In the genomic region with DNA sequence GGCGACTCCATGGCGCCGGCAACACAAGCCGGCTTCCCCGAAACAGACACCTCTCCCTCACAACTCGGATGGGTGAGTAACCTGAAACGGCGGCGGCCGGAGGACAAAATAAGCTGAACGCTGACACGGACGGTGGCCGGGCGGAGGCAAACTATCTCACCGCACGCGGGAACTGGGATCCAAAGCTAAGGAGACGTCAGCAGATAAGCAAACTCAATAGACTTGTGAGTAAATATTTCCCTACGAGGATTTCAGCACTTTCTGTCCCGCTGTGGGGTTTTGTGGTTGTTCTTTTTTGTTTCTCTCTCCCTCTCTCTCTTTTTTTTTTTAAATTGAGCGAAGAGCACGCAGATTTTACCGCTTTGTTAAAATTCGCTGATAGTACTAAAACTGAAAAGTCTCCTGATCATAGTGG, we compare ENCODE assay signal across 8 mouse cellular contexts. TPM values are rescaled to one million over a fixed set of nuclear protein-coding genes. Genes with fewer than 3 reads are reported as not detected.
DNase-seq lines count a peak whose midpoint lies in the region; ATAC-seq and TF ChIP-seq lines count a peak whose summit lies in the region.

A gene (minus strand): TSS at position 81 of the 415 bp plus-strand sequence.

- peak within 1 kb of the TSS; percentile 80 for H3K27ac ChIP-seq in heart, embryonic 11.5 days (ENCODE audit: low read depth, low read length)
- peak within 1 kb of the TSS; percentile 84 for H3K27ac ChIP-seq in kidney, embryonic 16.5 days (ENCODE audit: low read length)
- peak within 1 kb of the TSS; percentile 94 for H3K27ac ChIP-seq in liver, adult 2 months (replicated peaks; ENCODE audit: insufficient read depth, low read depth, low read length)

- H3K36me3 ChIP-seq in C2C12 (ENCODE audit: control insufficient read depth, insufficient read depth) (peaks cover 11% of the 10 kb centered on the region), myocyte (ENCODE audit: control insufficient read depth, insufficient read depth) (no peaks in the 10 kb centered on the region)
- H3K36me3 ChIP-seq in erythroblast, embryonic 14.5 days (ENCODE audit: control insufficient read depth), result peaks cover 5% of the 10 kb centered on the region
- no peaks in the 10 kb centered on the region for H3K36me3 ChIP-seq in heart, embryonic 11.5 days (ENCODE audit: control insufficient read depth, insufficient read depth, low read length)
- peaks cover 4% of the 10 kb centered on the region; the same call in 1 of the 2 replicates for H3K36me3 ChIP-seq in kidney, embryonic 16.5 days (ENCODE audit: insufficient read depth, low read length)
- no peaks in the 10 kb centered on the region for H3K36me3 ChIP-seq in liver, adult 2 months (ENCODE audit: control insufficient read depth, insufficient read depth, low read length)
- H3K36me3 ChIP-seq in splenic B cell, adult 2 months (ENCODE audit: control insufficient read depth, insufficient read depth, low read length, poor library complexity, severe bottlenecking), result no peaks in the 10 kb centered on the region

- H3K4me3 ChIP-seq in C2C12 (ENCODE audit: insufficient read depth, poor library complexity, severe bottlenecking) (peak within 1 kb of the TSS; percentile 78), myocyte (peak within 1 kb of the TSS; percentile 97)
- H3K4me3 ChIP-seq in erythroblast, embryonic 14.5 days (replicated peaks), result peak within 1 kb of the TSS; percentile 78
- H3K4me3 ChIP-seq in heart, embryonic 11.5 days (ENCODE audit: low read depth, low read length), result peak within 1 kb of the TSS; percentile 93
- H3K4me3 ChIP-seq in kidney, embryonic 16.5 days (ENCODE audit: low read length), result peak within 1 kb of the TSS; percentile 97
- peak within 1 kb of the TSS; percentile 91 for H3K4me3 ChIP-seq in liver, adult 2 months (ENCODE audit: insufficient read depth, low read depth, low read length)

- peak within 1 kb of the TSS; percentile 89 for H3K9ac ChIP-seq in heart, embryonic 11.5 days (ENCODE audit: low read depth, low read length)
- H3K9ac ChIP-seq in kidney, embryonic 16.5 days (replicated peaks; ENCODE audit: low read length), result peak within 1 kb of the TSS; percentile 87
- H3K9ac ChIP-seq in liver, adult 2 months (ENCODE audit: low read depth, low read length), result peak within 1 kb of the TSS; percentile 88

- H3K27me3 ChIP-seq in C2C12 (ENCODE audit: control insufficient read depth, insufficient read depth, insufficient read length) (no peaks in the 10 kb centered on the region), myocyte (ENCODE audit: control insufficient read depth, insufficient read depth, insufficient read length) (no peaks in the 10 kb centered on the region)
- no peaks in the 10 kb centered on the region for H3K27me3 ChIP-seq in erythroblast, embryonic 14.5 days (ENCODE audit: control insufficient read depth)
- no peaks in the 10 kb centered on the region for H3K27me3 ChIP-seq in heart, embryonic 11.5 days (ENCODE audit: control insufficient read depth, insufficient read depth, low read length)
- no peaks in the 10 kb centered on the region for H3K27me3 ChIP-seq in kidney, embryonic 16.5 days (ENCODE audit: insufficient read depth, low read length)
- H3K27me3 ChIP-seq in liver, adult 2 months (ENCODE audit: control insufficient read depth, insufficient read depth, low read length), result no peaks in the 10 kb centered on the region
- no peaks in the 10 kb centered on the region; the same call in 1 of the 2 replicates for H3K27me3 ChIP-seq in splenic B cell, adult 2 months (ENCODE audit: control insufficient read depth, insufficient read depth, low read length, poor library complexity, severe bottlenecking)

- no peak for TF ChIP-seq CTCF in C2C12 (IDR thresholded peaks at IDR 0.05; ENCODE audit: control insufficient read depth, insufficient read depth, insufficient read length)
- no peak for TF ChIP-seq CTCF in brain, embryonic 14.5 days (IDR thresholded peaks at IDR 0.05; ENCODE audit: borderline replicate concordance, extremely low read depth, insufficient read depth, insufficient read length)
- no peak for TF ChIP-seq CTCF in liver, adult 2 months (IDR thresholded peaks at IDR 0.05; ENCODE audit: low read depth, low read length)

- peak; percentile 97 for DNase-seq in brain, embryonic 14.5 days (ENCODE audit: low read depth)
- DNase-seq in liver, adult 2 months (ENCODE audit: extremely low read depth, low read depth, low spot score), result peak; percentile 94
- peak; percentile 91 for DNase-seq in splenic B cell, adult 2 months (ENCODE audit: low read depth, low spot score)

- H3K4me2 ChIP-seq in heart, embryonic 11.5 days, result peak within 1 kb of the TSS; percentile 80
- peak within 1 kb of the TSS; percentile 76 for H3K4me2 ChIP-seq in kidney, embryonic 16.5 days (replicated peaks; ENCODE audit: low read depth, low read length)
- H3K4me2 ChIP-seq in myocyte (ENCODE audit: low read depth), result peak within 1 kb of the TSS; percentile 74

- H3ac ChIP-seq in C2C12 (ENCODE audit: control insufficient read depth, insufficient read length, low read depth), result peak within 1 kb of the TSS; percentile 65
- peak within 1 kb of the TSS; percentile 48 for H3ac ChIP-seq in myocyte (ENCODE audit: control insufficient read depth, insufficient read length)

- WGBS in heart, embryonic 11.5 days (ENCODE audit: insufficient replicate concordance), result 0% methylated on average over 25 of the region's 25 CpGs
- under 1% methylated on average over 25 of the region's 25 CpGs for WGBS in kidney, embryonic 16.5 days
- under 1% methylated on average over 25 of the region's 25 CpGs for WGBS in liver, adult 2 months

- ATAC-seq in heart, embryonic 11.5 days (replicated peaks; ENCODE audit: insufficient number of reproducible peaks, low FRiP score, low TSS enrichment), result peak; percentile 75
- peak; percentile 80 for ATAC-seq in kidney, embryonic 16.5 days (ENCODE audit: low FRiP score, low TSS enrichment)

- peaks cover 50% of the 10 kb centered on the region for H3K79me2 ChIP-seq in C2C12 (ENCODE audit: control insufficient read depth, insufficient read depth)
- peaks cover 15% of the 10 kb centered on the region; the same call in 1 of the 2 replicates for H3K79me2 ChIP-seq in liver, adult 2 months (ENCODE audit: control insufficient read depth, insufficient read depth, low read length)
- H3K79me2 ChIP-seq in myocyte (ENCODE audit: control insufficient read depth, insufficient read depth), result peaks cover 49% of the 10 kb centered on the region

- no peaks in the 10 kb centered on the region for H3K9me3 ChIP-seq in erythroblast, embryonic 14.5 days (ENCODE audit: control insufficient read depth, low read length)
- H3K9me3 ChIP-seq in heart, embryonic 11.5 days (replicated peaks; ENCODE audit: control insufficient read depth, low read length), result no peaks in the 10 kb centered on the region
- H3K9me3 ChIP-seq in kidney, embryonic 16.5 days (ENCODE audit: low read length), result no peaks in the 10 kb centered on the region

- peaks cover 33% of the 10 kb centered on the region for H3K79me3 ChIP-seq in C2C12 (ENCODE audit: low read depth)

- peak; percentile 52; the same call in 1 of the 2 replicates for TF ChIP-seq POLR2A in brain, embryonic 14.5 days (IDR thresholded peaks at IDR 0.05; ENCODE audit: borderline replicate concordance, extremely low read depth, insufficient read depth, insufficient read length, poor library complexity, severe bottlenecking)
- TF ChIP-seq POLR2A in liver, adult 2 months (IDR thresholded peaks at IDR 0.05; ENCODE audit: extremely low read depth, insufficient read depth, low read length), result peak; percentile 72
- peak; percentile 73 for TF ChIP-seq POLR2A in myocyte (IDR thresholded peaks at IDR 0.05; ENCODE audit: insufficient read length, low read depth)

- H3K4me1 ChIP-seq in erythroblast, embryonic 14.5 days (ENCODE audit: control insufficient read depth), result peaks cover 40% of the 10 kb centered on the region
- H3K4me1 ChIP-seq in heart, embryonic 11.5 days (ENCODE audit: control insufficient read depth, insufficient read depth, low read length), result 0 out of 2 replicates have a peak, but pooled peaks cover 2% of the 10 kb centered on the region
- H3K4me1 ChIP-seq in kidney, embryonic 16.5 days (ENCODE audit: insufficient read depth, low read length), result peaks cover 6% of the 10 kb centered on the region
- peaks cover 19% of the 10 kb centered on the region for H3K4me1 ChIP-seq in liver, adult 2 months (ENCODE audit: control insufficient read depth, insufficient read depth, low read length)

TF ChIP-seq in C2C12, 6 proteins besides CTCF, POLR2A, EP300 and RAD21:
- no peak for TF ChIP-seq MYOG (IDR thresholded peaks at IDR 0.05; ENCODE audit: control insufficient read depth, extremely low read depth, insufficient read length)
- no peak for TF ChIP-seq USF1 (IDR thresholded peaks at IDR 0.05; ENCODE audit: low read depth)
- TF ChIP-seq MAX (IDR thresholded peaks at IDR 0.05), result peak; percentile 66

TF ChIP-seq in myocyte, 11 proteins besides CTCF, POLR2A, EP300 and RAD21:
- TF ChIP-seq E2F4 (IDR thresholded peaks at IDR 0.05; ENCODE audit: insufficient read depth) (peak; percentile 62), MYOD1 (IDR thresholded peaks at IDR 0.05; ENCODE audit: control insufficient read depth in 1 of 3, insufficient read length in 2 of 3, low read depth in 2 of 3) (peak in 1 of 3 experiments; percentile 0), REST (IDR thresholded peaks at IDR 0.05; ENCODE audit: insufficient read depth, insufficient read length) (no peak), POLR2AphosphoS2 (IDR thresholded peaks at IDR 0.05; ENCODE audit: insufficient read length, low read depth) (peak; percentile 85), USF1 (IDR thresholded peaks at IDR 0.05; ENCODE audit: low read depth) (no peak), SRF (IDR thresholded peaks at IDR 0.05; ENCODE audit: control insufficient read depth, insufficient read length, low read depth) (peak; percentile 32)

RNA-seq across cellular contexts. Expression of the gene that starts here (rescaled TPM):
- polyA plus RNA-seq in C2C12 (2012; fragmentation: generic; extraction: Trizol) (12.0 TPM), myocyte (2012; fragmentation: generic; extraction: Trizol) (40.2 TPM)
- 8.9 and 10.9 TPM in 2 replicates for polyA plus RNA-seq in brain, embryonic 14.5 days (2012; rRNA removed)
- 0.21 and 0.22 TPM in 2 replicates for polyA plus RNA-seq in erythroblast, embryonic 14.5 days (2012)
- polyA plus RNA-seq in heart, embryonic 11.5 days (2014; fragmentation: Nextera tagmentation; extraction: Ambion mirVana), result 13.7 and 17.0 TPM in 2 replicates
- 8.7 and 9.6 TPM in 2 replicates for polyA plus RNA-seq in kidney, embryonic 16.5 days (2015; fragmentation: Nextera tagmentation; extraction: Ambion mirVana)
- total RNA-seq in liver, adult 2 months (2014; rRNA removed), result 30.1 and 38.1 TPM in 2 replicates
- polyA plus RNA-seq in liver, adult 2 months (2012; rRNA removed), result 13.0 and 14.3 TPM in 2 replicates

Comparison
In these comparisons a context has a peak if more than half of its experiments do, and no peak if none do; other contexts are left out.
1. Peak in every context shown above with its lines: DNase-seq, ATAC-seq, H3K4me3 ChIP-seq and H3K27ac ChIP-seq.